In the genomic region with DNA sequence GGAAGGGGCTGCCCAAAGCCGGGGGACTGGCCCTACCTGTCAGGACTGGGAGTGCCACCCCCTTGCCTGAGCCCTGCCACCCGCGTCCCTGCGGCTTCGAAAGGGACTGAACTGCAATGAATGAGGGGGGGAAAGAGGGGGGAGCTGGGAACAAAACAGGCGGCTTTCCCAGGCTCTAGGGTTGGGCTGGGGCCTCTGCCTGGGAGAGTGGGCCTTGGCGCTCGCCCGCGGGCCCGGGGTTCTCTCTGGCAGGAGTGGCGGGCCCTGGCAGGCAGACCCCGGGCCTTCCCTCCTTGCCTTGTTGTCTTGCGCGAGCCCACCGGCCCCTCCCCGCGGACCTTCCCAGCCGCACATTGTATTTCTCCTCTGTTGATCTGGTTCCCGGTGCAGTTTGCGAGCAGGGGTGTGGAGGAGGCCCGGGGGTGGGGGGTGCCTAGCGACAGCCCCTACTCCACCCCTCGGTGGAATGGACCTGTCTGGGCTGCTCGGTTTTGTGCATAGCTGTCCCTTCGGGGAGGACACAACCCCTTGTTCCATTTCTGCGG, we compare ENCODE assay signal across 9 mouse cellular contexts. TPM values are rescaled to one million over a fixed set of nuclear protein-coding genes. Genes with fewer than 3 reads are reported as not detected.
DNase-seq lines count a peak whose midpoint lies in the region; ATAC-seq and TF ChIP-seq lines count a peak whose summit lies in the region.
"Had no signal": no experiment of that assay in that cellular context is flagged by ENCODE, and none has a peak within 500 bp of the region (broad histone marks: within the 10 kb centered on the region; RNA-seq: fewer than 3 reads in every experiment).

No protein-coding gene starts in this region.

- H3K36me3 ChIP-seq in hindbrain, embryonic 11.5 days (ENCODE audit: control insufficient read depth, insufficient read depth, low read length), result no peaks in the 10 kb centered on the region
- no peaks in the 10 kb centered on the region for H3K36me3 ChIP-seq in midbrain, embryonic 14.5 days (ENCODE audit: control insufficient read depth, insufficient read depth, low read length)

- H3K4me2 ChIP-seq in hindbrain, embryonic 11.5 days (replicated peaks; ENCODE audit: low read depth, low read length), result peak overlapping the region; percentile 90
- H3K4me2 ChIP-seq in midbrain, embryonic 14.5 days (ENCODE audit: low read length), result peak overlapping the region; percentile 92

- H3K27me3 ChIP-seq in hindbrain, embryonic 11.5 days (ENCODE audit: control insufficient read depth, insufficient read depth, low read length), result no peaks in the 10 kb centered on the region
- no peaks in the 10 kb centered on the region for H3K27me3 ChIP-seq in midbrain, embryonic 14.5 days (ENCODE audit: control insufficient read depth, insufficient read depth, low read length)

- peak overlapping the region; percentile 72 for H3K4me3 ChIP-seq in left cerebral cortex, adult 2 months
- peak overlapping the region; percentile 70 for H3K4me3 ChIP-seq in hindbrain, embryonic 11.5 days (ENCODE audit: low read depth, low read length)
- H3K4me3 ChIP-seq in midbrain, embryonic 14.5 days (replicated peaks; ENCODE audit: low read depth, low read length), result peak overlapping the region; percentile 93
- H3K4me3 ChIP-seq in lung, adult 2 months (replicated peaks; ENCODE audit: extremely low read depth, low read depth, low read length), result no peak overlapping the region

- no peak for TF ChIP-seq POLR2A in lung, adult 2 months (IDR thresholded peaks at IDR 0.05; ENCODE audit: borderline replicate concordance, extremely low read depth, low read depth, low read length)

- H3K4me1 ChIP-seq in hindbrain, embryonic 11.5 days (replicated peaks; ENCODE audit: control insufficient read depth, insufficient read depth, low read length), result peaks cover 24% of the 10 kb centered on the region
- H3K4me1 ChIP-seq in midbrain, embryonic 14.5 days (ENCODE audit: control insufficient read depth, insufficient read depth, low read length), result peaks cover 53% of the 10 kb centered on the region
- no peaks in the 10 kb centered on the region; the same call in 1 of the 2 replicates for H3K4me1 ChIP-seq in lung, adult 2 months (ENCODE audit: control insufficient read depth, insufficient read depth, low read length)

- WGBS in hindbrain, embryonic 11.5 days, result 0% methylated on average over 13 of the region's 27 CpGs
- WGBS in midbrain, embryonic 14.5 days, result under 1% methylated on average over 25 of the region's 27 CpGs
- 3% methylated on average over 27 of the region's 27 CpGs for WGBS in lung, adult 2 months

- H3K27ac ChIP-seq in left cerebral cortex, adult 2 months, result peak overlapping the region; percentile 99
- peak overlapping the region; percentile 97 for H3K27ac ChIP-seq in hindbrain, embryonic 11.5 days (ENCODE audit: low read depth, low read length)
- peak overlapping the region; percentile 100 for H3K27ac ChIP-seq in midbrain, embryonic 14.5 days (replicated peaks; ENCODE audit: low read depth, low read length)

- H3K9ac ChIP-seq in hindbrain, embryonic 11.5 days (ENCODE audit: low read depth, low read length), result peak overlapping the region; percentile 95
- peak overlapping the region; percentile 94 for H3K9ac ChIP-seq in midbrain, embryonic 14.5 days (replicated peaks; ENCODE audit: low read length)

- ATAC-seq in hindbrain, embryonic 11.5 days (ENCODE audit: low FRiP score), result peak; percentile 77
- peak; percentile 80 for ATAC-seq in midbrain, embryonic 14.5 days (ENCODE audit: low FRiP score, low TSS enrichment)
- no peak for ATAC-seq in inflammation-experienced regulatory T-cells, adult 6 months

- DNase-seq in left cerebral cortex, adult 2 months (ENCODE audit: extremely low spot score in 1 of 2, low spot score in 2 of 2), result no peak
- no peak for DNase-seq in left cerebral cortex, postnatal 14 days (ENCODE audit: low spot score in 2 of 2)
- DNase-seq in embryo, embryonic 10 days (ENCODE audit: low spot score), result peak; percentile 63
- DNase-seq in hindbrain, embryonic 11.5 days (ENCODE audit: low spot score), result peak; percentile 82
- peak; percentile 84 for DNase-seq in midbrain, embryonic 14.5 days
- DNase-seq in right cerebral cortex, adult 2 months (ENCODE audit: low spot score in 2 of 2), result no peak
- DNase-seq in lung, adult 2 months, result no peak

- no peak; the same call in 1 of the 2 replicates for TF ChIP-seq CTCF in left cerebral cortex, adult 2 months (IDR thresholded peaks at IDR 0.05)
- TF ChIP-seq CTCF in lung, adult 2 months (IDR thresholded peaks at IDR 0.05; ENCODE audit: insufficient read depth, low read length), result no peak

- intact Hi-C loops in left cerebral cortex, adult 2 months (cut with DNase I), result no loop called here
- intact Hi-C loops in left cerebral cortex, postnatal 14 days (cut with DNase I), result loop anchor here (5.0 kb wide), 1 partner anchor 94 kb away; no protein-coding TSS in a partner anchor

- no peaks in the 10 kb centered on the region for H3K9me3 ChIP-seq in hindbrain, embryonic 11.5 days (ENCODE audit: control insufficient read depth, low read length)
- H3K9me3 ChIP-seq in midbrain, embryonic 14.5 days (ENCODE audit: control insufficient read depth, low read length), result no peaks in the 10 kb centered on the region

RNA-seq across cellular contexts. Expression of a gene that starts 0.7 kb away (rescaled TPM):
- 10 to 100 TPM; 17.0 to 18.3 TPM for total RNA-seq in left cerebral cortex, adult 2 months (2021)
- 10 to 100 TPM; 31.6 to 32.7 TPM for total RNA-seq in left cerebral cortex, postnatal 14 days (2021)
- 18.5 and 20.1 TPM in 2 replicates for polyA plus RNA-seq in hindbrain, embryonic 11.5 days (2014; fragmentation: Nextera tagmentation; extraction: Ambion mirVana)
- polyA plus RNA-seq in midbrain, embryonic 14.5 days (2014; fragmentation: Nextera tagmentation; extraction: Ambion mirVana), result 27.6 and 32.8 TPM in 2 replicates
- under 1 TPM in 1 of 3 experiments, not detected in 2; 0.05 TPM for polyA plus RNA-seq in inflammation-experienced regulatory T-cells, adult 6 months (2017; shearing (Covaris generic))
- polyA plus RNA-seq in lung, adult 2 months (2012; rRNA removed), result 4.6 and 6.8 TPM in 2 replicates
- total RNA-seq: neutrophil, adult 5-6 weeks had no signal

RNA-seq across cellular contexts. Expression of a gene that starts 49.5 kb away (rescaled TPM):
- 10 to 100 TPM; 57.5 to 60.3 TPM for total RNA-seq in left cerebral cortex, adult 2 months (2021)
- total RNA-seq in left cerebral cortex, postnatal 14 days (2021), result 10 to 100 TPM; 36.1 to 43.9 TPM
- polyA plus RNA-seq in hindbrain, embryonic 11.5 days (2014; fragmentation: Nextera tagmentation; extraction: Ambion mirVana), result 34.4 and 40.3 TPM in 2 replicates
- polyA plus RNA-seq in midbrain, embryonic 14.5 days (2014; fragmentation: Nextera tagmentation; extraction: Ambion mirVana), result 19.1 and 40.0 TPM in 2 replicates
- 1 to 10 TPM; 1.8 to 8.1 (median 2.1) TPM for polyA plus RNA-seq in inflammation-experienced regulatory T-cells, adult 6 months (2017; shearing (Covaris generic))
- 65.1 and 67.3 TPM in 2 replicates for polyA plus RNA-seq in lung, adult 2 months (2012; rRNA removed)
- total RNA-seq: neutrophil, adult 5-6 weeks had no signal

RNA-seq across cellular contexts. Expression of a gene that starts 56.4 kb away (rescaled TPM):
- total RNA-seq in left cerebral cortex, adult 2 months (2021), result 10 to 100 TPM; 41.2 to 45.1 TPM
- 10 to 100 TPM; 39.4 to 40.1 TPM for total RNA-seq in left cerebral cortex, postnatal 14 days (2021)
- polyA plus RNA-seq in hindbrain, embryonic 11.5 days (2014; fragmentation: Nextera tagmentation; extraction: Ambion mirVana), result 17.7 and 19.2 TPM in 2 replicates
- 11.0 and 19.3 TPM in 2 replicates for polyA plus RNA-seq in midbrain, embryonic 14.5 days (2014; fragmentation: Nextera tagmentation; extraction: Ambion mirVana)
- polyA plus RNA-seq in inflammation-experienced regulatory T-cells, adult 6 months (2017; shearing (Covaris generic)), result 1 to 10 TPM in 1 of 3 experiments, under 1 TPM in 1, not detected in 1; 0.50 to 1.1 TPM
- polyA plus RNA-seq in lung, adult 2 months (2012; rRNA removed), result 74.2 and 84.9 TPM in 2 replicates
- total RNA-seq: neutrophil, adult 5-6 weeks had no signal

Comparison
In these comparisons a context has a peak if more than half of its experiments do, and no peak if none do; other contexts are left out.
1. DNase-seq: peak in embryo, embryonic 10 days (single experiment), hindbrain, embryonic 11.5 days (single experiment) and midbrain, embryonic 14.5 days (single experiment); none in left cerebral cortex, adult 2 months (0 of 2), left cerebral cortex, postnatal 14 days (0 of 2), right cerebral cortex, adult 2 months (0 of 2) and lung, adult 2 months (single experiment).
2. Peak in every context shown above with its lines, with median percentiles within 50 percentile points of each other: H3K27ac ChIP-seq.